Comparison of ENCODE assay signal across 12 mouse cellular contexts in the genomic region with DNA sequence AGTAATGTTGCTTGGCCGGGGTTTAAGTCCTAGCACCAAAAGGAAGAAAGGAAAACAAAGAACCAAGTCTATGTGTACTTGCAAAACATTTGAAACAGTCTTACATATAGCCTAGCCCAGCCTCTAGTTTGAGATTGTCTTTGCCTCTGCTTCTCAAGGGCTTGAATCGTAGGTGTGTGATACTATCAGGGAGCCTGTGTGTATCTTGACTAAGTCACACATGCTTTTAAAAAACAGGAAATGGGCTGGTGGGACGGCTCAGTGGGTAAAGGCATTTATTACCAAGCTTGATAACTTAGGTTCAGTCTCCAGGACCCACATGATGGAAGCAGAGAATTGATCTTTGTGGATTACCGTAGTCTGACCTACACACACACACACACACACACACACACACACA. TPM values are rescaled to one million over a fixed set of nuclear protein-coding genes. Genes with fewer than 3 reads are reported as not detected.
DNase-seq lines count a peak whose midpoint lies in the region; ATAC-seq lines count a peak whose summit lies in the region.
"Had no signal": no experiment of that assay in that cellular context is flagged by ENCODE, and none has a peak within 500 bp of the region (broad histone marks: within the 10 kb centered on the region; RNA-seq: fewer than 3 reads in every experiment).

No protein-coding gene starts in this region.

- no peak overlapping the region for H3K27ac ChIP-seq in hindbrain, embryonic 11.5 days (ENCODE audit: low read depth, low read length)
- H3K27ac ChIP-seq in hindbrain, embryonic 13.5 days, result no peak overlapping the region
- H3K27ac ChIP-seq: intestine, embryonic 15.5 days; limb, embryonic 12.5 days had no signal

- no peak overlapping the region for H3K4me3 ChIP-seq in hindbrain, embryonic 11.5 days (ENCODE audit: low read depth, low read length)
- no peak overlapping the region for H3K4me3 ChIP-seq in hindbrain, embryonic 13.5 days
- H3K4me3 ChIP-seq: erythroblast, embryonic 14.5 days; intestine, embryonic 15.5 days; limb, embryonic 12.5 days had no signal

- ATAC-seq in hindbrain, embryonic 11.5 days (ENCODE audit: low FRiP score), result no peak
- ATAC-seq in hindbrain, embryonic 13.5 days (ENCODE audit: low FRiP score), result no peak
- ATAC-seq in megakaryocyte, adult 5-6 weeks (ENCODE audit: poor library complexity, severe bottlenecking), result 0 out of 2 replicates have a peak, but pooled peaks have one; percentile 31

- H3K4me1 ChIP-seq in hindbrain, embryonic 11.5 days (replicated peaks; ENCODE audit: control insufficient read depth, insufficient read depth, low read length), result no peaks in the 10 kb centered on the region
- H3K4me1 ChIP-seq in hindbrain, embryonic 13.5 days (replicated peaks), result peaks cover 3% of the 10 kb centered on the region

- no peaks in the 10 kb centered on the region for H3K9me3 ChIP-seq in hindbrain, embryonic 11.5 days (ENCODE audit: control insufficient read depth, low read length)
- no peaks in the 10 kb centered on the region for H3K9me3 ChIP-seq in hindbrain, embryonic 13.5 days
- H3K9me3 ChIP-seq: intestine, embryonic 15.5 days; limb, embryonic 12.5 days had no signal

- no peaks in the 10 kb centered on the region for H3K36me3 ChIP-seq in hindbrain, embryonic 11.5 days (ENCODE audit: control insufficient read depth, insufficient read depth, low read length)
- H3K36me3 ChIP-seq in hindbrain, embryonic 13.5 days, result no peaks in the 10 kb centered on the region
- H3K36me3 ChIP-seq: intestine, embryonic 15.5 days; limb, embryonic 12.5 days had no signal

- 80% methylated on average over 4 of the region's 4 CpGs for WGBS in hindbrain, embryonic 11.5 days
- WGBS in hindbrain, embryonic 13.5 days, result 79% methylated on average over 3 of the region's 4 CpGs

- H3K9ac ChIP-seq in hindbrain, embryonic 11.5 days (ENCODE audit: low read depth, low read length), result no peak overlapping the region
- H3K9ac ChIP-seq in hindbrain, embryonic 13.5 days, result no peak overlapping the region; the same call in 1 of the 2 replicates
- H3K9ac ChIP-seq: intestine, embryonic 15.5 days; limb, embryonic 12.5 days; liver, postnatal 0 days had no signal

- H3K27me3 ChIP-seq in hindbrain, embryonic 11.5 days (ENCODE audit: control insufficient read depth, insufficient read depth, low read length), result no peaks in the 10 kb centered on the region
- H3K27me3 ChIP-seq in hindbrain, embryonic 13.5 days, result no peaks in the 10 kb centered on the region
- H3K27me3 ChIP-seq: intestine, embryonic 15.5 days; limb, embryonic 12.5 days had no signal

- no peak overlapping the region for H3K4me2 ChIP-seq in hindbrain, embryonic 11.5 days (replicated peaks; ENCODE audit: low read depth, low read length)
- no peak overlapping the region for H3K4me2 ChIP-seq in hindbrain, embryonic 13.5 days
- H3K4me2 ChIP-seq: intestine, embryonic 15.5 days; limb, embryonic 12.5 days had no signal

- peak; percentile 9 for DNase-seq in hindbrain, embryonic 11.5 days (ENCODE audit: low spot score)
- peak; percentile 43 for DNase-seq in A20 (ENCODE audit: low read depth, low spot score)
- DNase-seq in CD8-positive naive resting alpha-beta T cell, adult 2 months (ENCODE audit: low read depth in 2 of 2, low spot score in 2 of 2), result peak; percentile 13 to 42
- no peak for DNase-seq in layer of hippocampus, postnatal 14 days (ENCODE audit: low spot score in 2 of 2)
- DNase-seq in right cerebral cortex, adult 2 months (ENCODE audit: low spot score in 2 of 2), result no peak
- DNase-seq in layer of hippocampus, adult 18-20 months (ENCODE audit: low spot score in 2 of 2), result no peak

RNA-seq across cellular contexts. Expression of a gene that starts 2.4 kb away (rescaled TPM):
- 31.3 and 33.2 TPM in 2 replicates for polyA plus RNA-seq in hindbrain, embryonic 11.5 days (2014; fragmentation: Nextera tagmentation; extraction: Ambion mirVana)
- 65.3 and 71.0 TPM in 2 replicates for polyA plus RNA-seq in hindbrain, embryonic 13.5 days (2015; fragmentation: Nextera tagmentation; extraction: Ambion mirVana)
- 45.0 and 51.3 TPM in 2 replicates for total RNA-seq in megakaryocyte, adult 5-6 weeks (2015)
- total RNA-seq in megakaryocyte, adult 5-6 weeks (2017), result 46.1 and 69.8 TPM in 2 replicates
- total RNA-seq in layer of hippocampus, postnatal 14 days (2021), result 10 to 100 TPM; 24.4 to 26.5 TPM
- 10 to 100 TPM; 20.6 to 22.2 TPM for total RNA-seq in layer of hippocampus, adult 18-20 months (2021)

RNA-seq across cellular contexts. Expression of a gene that starts 36.8 kb away (rescaled TPM):
- polyA plus RNA-seq in hindbrain, embryonic 11.5 days (2014; fragmentation: Nextera tagmentation; extraction: Ambion mirVana), result 0.91 and 1.8 TPM in 2 replicates
- 0.55 and 0.82 TPM in 2 replicates for polyA plus RNA-seq in hindbrain, embryonic 13.5 days (2015; fragmentation: Nextera tagmentation; extraction: Ambion mirVana)
- total RNA-seq in megakaryocyte, adult 5-6 weeks (2015), result 0.31 TPM in 1 of 2 replicates, not detected in the other
- 0.26 TPM in 1 of 2 replicates, not detected in the other for total RNA-seq in megakaryocyte, adult 5-6 weeks (2017)
- under 1 TPM; 0.30 to 0.57 TPM for total RNA-seq in layer of hippocampus, postnatal 14 days (2021)
- total RNA-seq in layer of hippocampus, adult 18-20 months (2021), result under 1 TPM; 0.52 to 0.53 TPM
- polyA plus RNA-seq: erythroblast, embryonic 14.5 days; liver, postnatal 0 days had no signal

RNA-seq across cellular contexts. Expression of a gene that starts 37.1 kb away (rescaled TPM):
- polyA plus RNA-seq in hindbrain, embryonic 11.5 days (2014; fragmentation: Nextera tagmentation; extraction: Ambion mirVana), result 116 and 117 TPM in 2 replicates
- 68.2 and 70.3 TPM in 2 replicates for polyA plus RNA-seq in hindbrain, embryonic 13.5 days (2015; fragmentation: Nextera tagmentation; extraction: Ambion mirVana)
- 22.8 and 22.9 TPM in 2 replicates for total RNA-seq in megakaryocyte, adult 5-6 weeks (2015)
- 28.6 and 38.4 TPM in 2 replicates for total RNA-seq in megakaryocyte, adult 5-6 weeks (2017)
- total RNA-seq in layer of hippocampus, postnatal 14 days (2021), result 10 to 100 TPM; 23.8 to 26.3 TPM
- total RNA-seq in layer of hippocampus, adult 18-20 months (2021), result 10 to 100 TPM; 26.4 to 26.9 TPM

RNA-seq across cellular contexts. Expression of a gene that starts 42.3 kb away (rescaled TPM):
- 77.5 and 80.1 TPM in 2 replicates for polyA plus RNA-seq in hindbrain, embryonic 11.5 days (2014; fragmentation: Nextera tagmentation; extraction: Ambion mirVana)
- 64.2 and 66.1 TPM in 2 replicates for polyA plus RNA-seq in hindbrain, embryonic 13.5 days (2015; fragmentation: Nextera tagmentation; extraction: Ambion mirVana)
- 12.5 and 16.9 TPM in 2 replicates for total RNA-seq in megakaryocyte, adult 5-6 weeks (2015)
- total RNA-seq in megakaryocyte, adult 5-6 weeks (2017), result 5.1 and 9.2 TPM in 2 replicates
- 10 to 100 TPM; 21.7 to 27.6 TPM for total RNA-seq in layer of hippocampus, postnatal 14 days (2021)
- 10 to 100 TPM; 31.5 to 33.7 TPM for total RNA-seq in layer of hippocampus, adult 18-20 months (2021)

RNA-seq across cellular contexts. Expression of a gene that starts 58.7 kb away (rescaled TPM):
- 13.7 and 16.7 TPM in 2 replicates for polyA plus RNA-seq in hindbrain, embryonic 11.5 days (2014; fragmentation: Nextera tagmentation; extraction: Ambion mirVana)
- polyA plus RNA-seq in hindbrain, embryonic 13.5 days (2015; fragmentation: Nextera tagmentation; extraction: Ambion mirVana), result 13.3 and 15.5 TPM in 2 replicates
- 0.14 TPM in 1 of 2 replicates, not detected in the other for total RNA-seq in megakaryocyte, adult 5-6 weeks (2015)
- total RNA-seq in megakaryocyte, adult 5-6 weeks (2017), result not detected in 2 replicates
- total RNA-seq in layer of hippocampus, postnatal 14 days (2021), result 10 to 100 TPM; 10.0 to 10.9 TPM
- total RNA-seq in layer of hippocampus, adult 18-20 months (2021), result 10 to 100 TPM in 1 of 2 experiments, 1 to 10 TPM in 1; 9.3 to 11.1 TPM

Comparison
In these comparisons a context has a peak if more than half of its experiments do, and no peak if none do; other contexts are left out.
1. DNase-seq: peak in hindbrain, embryonic 11.5 days (single experiment), A20 (single experiment) and CD8-positive naive resting alpha-beta T cell, adult 2 months (2 of 2); none in layer of hippocampus, postnatal 14 days (0 of 2), right cerebral cortex, adult 2 months (0 of 2) and layer of hippocampus, adult 18-20 months (0 of 2).